Mouse (Mus musculus) CD4-positive helper T cell, adult 2 months (primary cell): Measurements from ENCODE around the gene Zfp706.

ENCODE experiments used
- DNase-seq: peaks from one replicate; pipeline ENCODE4 v3.0.0-alpha.2; 2012; ENCODE audit warnings: low read depth, missing footprints, low spot score

The Zfp706 gene

DNA sequence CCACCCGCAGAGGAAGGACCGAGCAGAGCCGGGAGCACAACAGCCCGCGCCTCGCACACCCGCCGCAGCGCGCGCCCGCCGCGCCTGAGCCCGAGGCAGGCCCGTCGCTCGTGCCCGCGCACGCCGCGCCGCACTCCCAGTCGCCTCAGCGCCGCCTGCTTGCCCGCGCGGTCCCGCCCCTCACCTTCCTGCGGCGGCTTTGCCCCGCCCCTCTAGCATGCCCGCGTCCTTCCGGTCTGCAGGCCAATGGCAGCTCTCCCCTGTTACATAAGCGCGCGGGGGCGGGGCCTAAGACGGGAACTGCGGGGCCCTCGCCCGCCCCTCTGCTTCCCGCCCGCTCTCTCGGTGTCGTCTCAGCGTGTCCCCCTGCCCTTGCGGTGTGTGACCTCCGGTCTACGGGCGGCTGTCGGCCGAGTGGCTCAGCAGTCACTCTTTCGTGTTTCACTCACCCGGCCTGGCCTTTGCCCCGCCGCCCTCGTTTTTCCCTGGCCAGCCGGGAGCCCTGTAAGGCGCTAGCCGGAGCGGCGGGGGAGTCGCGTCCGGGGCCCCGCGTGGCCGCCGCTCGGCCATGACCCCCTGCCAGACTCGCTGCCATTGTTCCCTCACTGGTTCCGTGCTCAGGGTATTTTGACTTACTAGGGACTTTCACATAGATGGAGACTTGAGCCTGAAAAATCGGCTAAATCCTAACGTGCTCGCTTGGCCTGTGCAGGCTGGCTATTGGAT is at the start of gene Zfp706:
Zfp706 (minus strand) TSS at position 541 of the 726 bp plus-strand sequence.
- peak; percentile 99 for DNase-seq

DNA sequence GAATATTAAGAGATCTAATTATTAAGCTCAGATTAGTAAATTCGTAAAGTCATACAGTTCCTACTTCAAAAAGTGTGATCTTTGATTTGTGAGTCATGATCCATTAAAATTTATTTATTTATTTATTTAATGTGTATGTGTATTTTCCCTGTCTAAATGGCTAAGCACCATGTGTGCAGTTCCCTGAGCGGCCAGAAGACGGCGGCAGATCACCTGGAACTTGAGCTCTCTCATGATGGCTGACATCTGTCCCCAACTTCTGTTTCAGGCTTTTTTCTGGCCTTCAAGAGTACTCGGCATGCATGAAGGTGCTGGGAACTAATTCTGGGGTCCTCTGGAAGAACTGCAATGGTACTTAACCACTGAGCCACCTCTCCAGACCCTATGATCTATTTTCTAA is 47.0 kb upstream of the Zfp706 start:
- no peak for DNase-seq

DNA sequence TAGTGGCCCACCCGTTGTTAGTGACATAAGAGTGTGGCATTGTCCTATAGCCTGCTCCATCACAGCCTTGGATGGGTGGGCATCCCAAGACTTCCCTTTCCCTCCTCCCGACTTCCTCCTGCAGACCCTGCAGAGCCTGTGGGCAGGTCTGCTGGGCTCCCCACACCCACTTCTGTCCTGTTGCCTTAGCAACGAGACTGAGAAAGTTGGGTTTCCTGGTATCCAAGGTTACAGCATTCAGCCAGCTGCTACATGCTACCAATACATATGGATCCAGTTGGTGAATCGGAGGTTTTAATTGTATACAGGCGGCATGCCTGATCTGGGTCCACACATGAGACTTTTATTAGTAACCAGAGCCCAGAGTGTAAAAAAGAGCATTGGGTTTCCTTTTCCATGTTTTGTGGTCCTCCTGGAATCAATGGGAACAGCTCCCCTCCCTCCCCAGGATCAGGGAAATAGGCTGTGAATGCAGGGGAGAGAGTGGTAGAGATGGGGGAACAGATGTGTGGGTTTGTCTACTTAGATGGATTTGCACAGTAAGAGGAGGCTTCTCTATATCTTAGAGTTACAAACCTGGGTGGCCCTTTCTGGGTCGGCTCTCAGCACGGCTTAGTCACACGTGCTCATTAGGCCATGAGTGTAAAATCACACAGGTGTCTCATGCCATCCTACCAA is 45.7 kb upstream of the Zfp706 start:
- DNase-seq, result no peak

DNA sequence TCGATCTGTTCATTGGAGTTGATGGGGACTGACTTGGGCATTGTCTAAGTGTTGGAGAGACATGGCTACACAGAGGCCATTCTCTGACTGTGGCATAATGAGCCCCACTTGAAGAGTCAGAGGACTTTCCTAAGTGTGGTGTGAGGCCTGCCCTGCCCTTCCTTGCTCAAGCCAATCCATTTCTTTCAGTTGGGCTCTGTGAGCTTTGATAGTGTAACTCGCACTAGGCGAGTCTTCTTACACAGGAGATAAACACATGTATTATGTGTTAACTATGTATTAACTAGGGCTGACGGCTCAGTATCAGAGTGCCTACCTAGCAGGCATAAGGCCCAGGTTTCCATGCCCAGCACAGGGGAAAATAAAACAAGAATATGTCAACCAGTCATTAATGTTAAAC is 39.8 kb upstream of the Zfp706 start:
- no peak for DNase-seq

DNA sequence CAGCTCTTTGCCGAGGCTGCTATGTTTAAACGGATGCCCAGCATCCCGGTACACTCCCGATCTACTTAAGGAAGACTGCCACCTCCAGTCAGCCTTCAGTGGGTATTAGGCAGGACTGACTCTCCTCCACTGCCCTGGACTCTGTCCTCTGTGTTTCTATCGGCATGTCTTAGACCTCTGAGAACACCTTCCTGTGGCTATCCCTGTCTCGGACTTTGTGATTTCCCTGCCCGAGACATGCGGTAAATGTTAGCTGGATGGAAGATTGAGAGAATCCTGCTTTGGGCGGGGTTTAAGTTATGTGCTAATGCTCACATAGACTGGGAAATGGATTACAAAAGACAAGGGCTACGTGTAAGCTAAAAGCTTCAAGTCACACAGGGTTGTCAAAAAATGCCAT is 39.0 kb upstream of the Zfp706 start:
- DNase-seq, result no peak

DNA sequence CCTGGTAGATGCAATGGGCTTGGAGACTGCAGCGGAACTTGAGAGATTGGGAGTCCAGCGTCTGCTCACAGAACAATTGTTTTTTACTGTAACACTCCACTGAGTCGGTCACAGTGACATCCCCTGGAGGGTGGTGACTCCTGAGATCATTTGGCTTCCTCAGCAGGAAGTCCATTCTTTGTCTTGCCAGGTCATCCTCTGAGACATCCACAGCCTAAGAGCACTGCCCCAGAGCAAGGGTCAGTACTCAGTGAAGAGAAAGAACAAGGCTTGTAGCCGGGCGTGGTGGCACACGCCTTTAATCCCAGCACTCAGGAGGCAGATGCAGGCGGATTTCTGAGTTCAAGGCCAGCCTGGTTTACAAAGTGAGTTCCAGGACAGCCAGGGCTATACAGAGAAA is 38.6 kb upstream of the Zfp706 start:
- DNase-seq, result no peak

DNA sequence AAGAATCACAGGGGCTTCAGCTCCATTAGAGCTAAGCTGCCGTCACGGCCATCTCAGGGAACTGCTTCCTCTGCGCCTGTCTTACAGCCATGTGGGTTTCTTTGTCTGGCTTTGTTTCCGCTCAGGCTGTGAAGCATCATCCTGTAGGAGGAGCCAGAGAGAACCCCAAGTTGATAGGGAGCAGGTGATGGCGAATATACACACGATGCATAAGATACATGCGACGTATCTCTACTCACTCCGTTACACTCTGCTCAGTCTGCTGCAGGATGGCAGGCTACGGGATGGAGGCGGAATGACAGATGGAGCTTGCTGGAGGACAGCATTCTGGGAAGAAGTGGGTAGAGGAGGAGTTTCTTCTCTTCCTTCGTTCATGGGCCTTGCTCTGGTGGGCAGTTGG is 37.9 kb upstream of the Zfp706 start:
- peak; percentile 35 for DNase-seq

DNA sequence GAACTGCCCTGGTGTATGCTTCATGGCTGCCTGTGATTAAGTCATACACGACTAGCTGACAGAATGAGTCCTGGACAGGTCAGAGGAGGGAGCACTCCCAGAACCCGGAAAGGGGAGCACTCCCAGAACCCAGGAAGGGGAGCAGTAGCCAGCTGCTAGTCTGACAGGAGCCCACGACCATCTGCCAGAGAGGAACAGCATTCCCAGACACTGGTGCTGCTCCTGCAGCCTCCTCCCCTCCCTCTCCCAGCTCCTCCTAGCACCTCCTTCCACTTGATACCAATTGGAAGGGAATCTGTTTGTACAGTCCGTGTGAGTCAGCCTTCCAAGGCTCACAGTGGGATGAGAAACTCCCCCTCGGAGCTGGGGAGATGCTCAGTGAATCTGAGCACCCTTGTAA is 35.0 kb upstream of the Zfp706 start:
- no peak for DNase-seq

DNA sequence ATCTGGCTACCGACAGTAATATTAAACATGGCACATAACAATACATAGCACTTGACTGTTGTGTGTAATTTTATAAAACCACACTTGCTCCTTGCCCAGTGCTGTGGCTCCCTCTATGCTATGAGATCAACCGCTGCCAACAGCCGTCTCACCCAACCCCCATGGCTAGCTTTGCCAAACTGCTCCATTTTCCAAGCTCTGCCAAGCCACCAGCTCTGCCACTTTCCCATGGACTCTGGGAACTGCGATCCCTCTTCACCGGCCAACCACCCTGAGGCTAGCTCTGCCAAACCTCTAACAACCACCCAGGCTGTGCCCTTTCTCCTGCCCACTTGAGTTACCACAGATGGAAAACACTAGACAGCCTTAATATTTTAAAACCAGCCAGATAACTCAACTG is 33.6 kb upstream of the Zfp706 start:
- no peak for DNase-seq

DNA sequence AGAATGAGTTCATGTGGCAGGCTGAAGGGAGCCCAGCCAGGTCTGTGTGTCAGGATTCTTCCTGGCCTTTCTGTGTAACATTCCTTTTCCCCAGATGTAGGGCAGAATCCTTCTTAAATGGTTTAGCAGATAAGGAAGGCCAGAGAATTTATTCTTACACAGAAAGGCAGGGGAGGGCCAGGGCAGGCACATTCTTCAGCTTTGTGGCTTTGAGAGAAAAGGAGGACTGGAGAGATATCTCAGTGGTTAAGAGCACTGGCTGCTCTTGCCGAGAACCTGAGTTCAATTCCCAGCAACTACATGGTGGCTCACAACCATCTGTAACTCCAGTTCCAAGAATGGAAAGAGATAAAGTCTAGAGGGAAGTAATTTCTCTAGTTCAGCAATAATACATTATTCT is 31.1 kb upstream of the Zfp706 start:
- DNase-seq, result no peak

DNA sequence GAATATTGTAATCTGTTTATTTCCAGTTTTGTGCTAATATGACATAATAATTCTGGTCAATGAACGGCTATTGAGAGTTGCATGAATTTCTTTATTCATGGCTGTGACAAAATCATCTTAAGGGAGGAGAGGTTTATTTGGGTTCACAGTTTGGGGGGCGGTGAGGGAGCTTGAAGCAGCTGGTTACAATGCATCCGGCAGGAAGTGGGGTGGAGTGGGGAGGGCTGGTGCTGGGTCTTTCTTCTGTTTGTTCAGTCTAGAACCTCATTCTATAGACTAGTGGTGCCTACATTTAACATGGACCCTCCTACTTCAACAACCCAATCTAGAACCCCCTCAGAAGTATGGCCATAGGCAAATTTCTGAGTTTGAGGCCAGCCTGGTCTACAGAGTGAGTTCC is 30.1 kb upstream of the Zfp706 start:
- DNase-seq, result peak; percentile 11

DNA sequence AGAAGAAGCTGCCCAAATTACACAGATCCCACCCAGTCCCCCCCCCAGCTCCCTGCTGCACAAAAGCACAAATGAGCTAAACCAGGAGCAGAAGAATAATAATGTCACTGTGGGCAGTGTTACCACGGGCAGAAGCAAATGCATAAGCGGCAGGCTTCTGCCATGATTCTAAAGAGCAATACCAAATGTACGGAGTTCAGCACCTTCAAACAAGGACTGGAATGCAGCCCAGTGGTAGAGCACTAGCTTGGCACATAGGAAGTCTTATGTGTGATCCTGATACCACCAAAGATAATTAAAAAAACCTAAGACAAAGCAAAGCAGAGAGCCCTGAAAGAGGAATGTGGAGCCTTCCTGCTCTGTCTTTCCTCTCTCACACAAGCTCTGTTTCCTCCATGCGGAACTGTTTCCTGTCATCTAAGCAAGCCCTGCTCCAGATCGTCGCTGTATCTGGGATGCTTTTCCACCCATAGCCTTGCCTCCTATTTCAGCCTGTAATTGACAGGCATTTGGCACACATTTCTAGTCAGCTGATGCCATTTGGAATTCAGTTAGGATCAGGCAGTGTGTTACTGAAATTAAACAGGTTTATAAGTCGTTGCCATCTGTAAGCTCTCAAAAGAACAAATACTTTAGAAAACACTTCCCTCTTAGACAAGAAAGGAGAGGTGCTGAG is 29.0 kb upstream of the Zfp706 start:
- DNase-seq, result no peak

DNA sequence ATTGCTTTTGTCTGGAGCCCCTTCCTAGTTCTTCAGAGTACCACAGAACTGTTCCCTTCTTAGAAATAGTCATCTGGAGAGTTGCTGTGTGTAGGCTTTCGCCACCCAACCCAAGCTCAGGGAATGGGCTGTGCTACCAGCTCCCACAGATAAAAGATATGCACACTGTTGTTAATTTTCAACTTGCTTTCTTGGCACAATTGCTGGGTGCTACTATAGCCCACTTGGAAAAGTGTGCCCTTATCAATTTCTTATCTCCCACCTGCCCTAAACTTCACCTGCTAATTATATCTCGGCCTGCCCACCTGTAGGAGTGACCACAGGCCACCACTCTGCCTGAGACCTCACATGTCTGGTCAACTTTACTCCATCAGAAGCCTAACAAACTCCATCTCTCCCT is 26.6 kb upstream of the Zfp706 start:
- DNase-seq, result no peak

DNA sequence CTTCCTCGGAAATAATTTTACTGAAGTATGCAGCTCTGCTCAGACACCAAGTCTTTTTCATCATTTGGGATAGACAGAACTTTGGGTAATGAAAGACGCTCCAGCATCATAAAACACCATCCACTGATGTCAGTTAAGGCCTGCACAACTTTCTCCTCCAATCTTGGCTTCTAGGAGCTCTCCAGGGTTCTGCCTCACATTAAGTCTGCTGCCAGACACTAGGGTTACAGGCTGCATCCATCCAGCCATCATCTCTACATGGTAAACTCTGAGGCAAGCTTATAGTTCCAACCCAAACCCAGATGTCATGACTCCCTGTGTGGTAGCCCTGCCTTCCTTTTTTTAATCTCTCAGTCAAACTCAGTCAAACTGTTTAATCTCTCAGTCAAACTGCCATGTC is 25.9 kb upstream of the Zfp706 start:
- DNase-seq, result no peak

DNA sequence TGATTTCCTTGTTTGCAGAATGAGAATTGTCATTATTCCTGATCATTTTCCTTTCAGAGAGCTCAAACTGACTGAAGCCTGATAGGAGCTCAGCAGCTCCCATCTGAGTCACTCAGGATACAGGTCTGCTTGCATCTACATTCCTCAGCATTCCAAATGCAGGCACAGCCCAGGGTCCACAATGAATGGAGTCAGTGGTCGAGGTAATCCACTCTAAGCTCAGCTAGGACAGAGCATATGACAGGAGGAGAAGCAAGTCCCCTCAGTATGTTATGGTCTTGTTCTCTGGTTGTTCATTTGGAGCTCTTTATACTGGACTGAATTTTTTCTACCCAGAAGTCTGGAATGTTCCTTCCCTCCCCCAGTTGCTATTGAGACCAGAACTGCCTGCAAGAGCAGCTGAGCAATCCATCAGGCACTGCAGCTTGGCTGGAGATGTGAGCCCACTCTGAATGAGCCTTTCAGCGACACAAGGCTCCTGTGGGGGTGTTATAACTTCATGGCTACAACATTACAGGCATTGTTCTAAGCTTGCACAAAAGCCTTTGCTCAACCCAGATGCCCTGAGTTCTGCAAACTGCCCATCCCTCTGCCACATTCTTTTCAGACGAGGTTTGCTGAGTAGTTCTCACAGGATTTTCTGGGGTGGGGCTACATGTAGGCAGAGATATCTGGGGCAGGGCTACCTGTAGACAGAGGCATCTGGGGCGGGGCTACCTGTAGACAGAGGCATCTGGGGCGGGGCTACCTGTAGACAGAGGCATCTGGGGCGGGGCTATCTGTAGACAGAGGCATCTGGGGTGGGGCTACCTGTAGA is 24.0 kb upstream of the Zfp706 start:
- DNase-seq, result no peak

DNA sequence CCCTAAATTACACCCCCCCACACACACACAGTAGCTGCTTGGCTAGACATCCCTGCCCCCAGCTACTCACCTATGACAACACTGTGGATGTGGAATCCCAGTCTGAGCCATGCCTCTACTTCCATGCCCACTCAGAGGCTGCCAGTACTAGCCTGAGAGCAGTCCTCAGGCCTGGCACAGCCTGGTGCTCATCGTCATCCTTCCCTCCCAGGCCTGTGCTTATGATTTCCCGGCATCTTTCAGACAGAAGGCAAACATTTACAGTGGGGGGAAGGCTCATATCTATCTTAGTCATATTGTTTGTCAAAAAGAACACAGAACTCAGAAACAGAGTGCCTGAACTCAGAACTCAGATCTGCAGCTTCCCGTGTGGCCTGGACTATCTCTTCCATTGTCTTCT is 23.4 kb upstream of the Zfp706 start:
- DNase-seq, result no peak

DNA sequence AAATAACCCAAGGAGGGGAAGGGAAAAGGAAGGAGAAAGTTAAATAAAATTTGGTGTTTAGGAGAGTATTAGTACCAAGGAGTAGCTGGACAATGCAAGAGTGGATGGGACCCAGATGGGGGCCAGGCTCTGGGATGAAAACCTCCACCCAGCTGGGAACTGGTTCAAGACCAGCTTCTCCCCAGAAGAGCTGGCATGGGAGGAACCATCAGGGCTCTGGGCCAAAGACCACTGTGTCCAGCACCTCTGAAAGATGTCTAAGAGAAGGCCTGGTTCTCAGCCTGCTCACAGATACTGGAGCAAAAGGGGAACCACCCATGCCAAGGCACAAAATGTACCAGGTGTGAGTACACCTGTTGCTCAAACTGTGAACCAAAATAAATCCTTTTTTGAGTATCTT is 20.4 kb upstream of the Zfp706 start:
- DNase-seq, result no peak

DNA sequence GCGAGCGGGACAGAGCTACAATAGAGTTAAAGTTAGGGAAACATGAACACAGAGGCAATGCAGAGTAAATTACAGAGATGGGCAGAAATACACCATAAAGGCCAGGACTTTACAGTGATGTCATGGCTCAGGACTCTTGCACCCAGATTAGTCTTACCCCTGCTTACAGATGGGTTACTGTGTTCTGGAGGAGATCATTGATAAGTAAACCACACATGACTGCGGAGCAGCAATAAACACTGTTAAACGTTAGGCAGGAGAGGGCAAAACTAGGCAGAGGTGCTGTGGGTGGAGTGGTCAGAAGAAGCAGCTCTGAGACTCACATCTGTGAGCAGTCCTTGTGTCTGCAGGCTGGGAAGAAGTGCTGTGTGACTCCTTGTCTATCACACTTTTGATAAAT is 18.9 kb upstream of the Zfp706 start:
- no peak for DNase-seq

DNA sequence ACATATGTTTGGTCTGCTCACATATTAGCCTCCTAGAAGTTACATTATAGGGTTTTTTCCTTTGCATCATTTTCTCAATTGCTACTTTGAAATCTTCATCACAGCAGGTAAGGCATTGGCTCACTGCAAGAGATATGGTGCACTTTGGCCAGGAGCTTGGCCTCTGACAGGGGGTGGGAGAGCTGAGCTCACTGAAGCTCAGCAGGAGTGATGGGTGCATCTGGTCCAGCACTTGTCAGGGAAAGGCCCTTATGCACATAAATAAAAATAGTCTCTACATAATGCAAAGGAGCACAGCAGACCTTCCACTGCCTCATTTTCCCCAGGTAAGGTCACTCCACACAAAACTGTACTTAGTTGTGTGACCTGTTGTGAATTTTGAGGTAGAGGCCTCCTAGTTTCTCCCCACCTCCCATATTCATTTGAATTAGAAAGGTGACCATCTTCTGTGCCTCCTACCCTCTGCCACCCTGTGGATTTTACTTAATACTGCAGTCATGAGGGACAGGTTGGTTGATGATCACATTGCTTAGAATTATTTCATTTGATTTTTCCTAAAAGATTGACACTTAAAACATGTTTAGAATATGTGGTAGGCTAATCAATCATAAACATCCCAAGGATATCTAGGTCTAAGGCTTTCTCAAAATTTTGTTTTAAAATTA is 13.1 kb upstream of the Zfp706 start:
- DNase-seq, result peak; percentile 26

DNA sequence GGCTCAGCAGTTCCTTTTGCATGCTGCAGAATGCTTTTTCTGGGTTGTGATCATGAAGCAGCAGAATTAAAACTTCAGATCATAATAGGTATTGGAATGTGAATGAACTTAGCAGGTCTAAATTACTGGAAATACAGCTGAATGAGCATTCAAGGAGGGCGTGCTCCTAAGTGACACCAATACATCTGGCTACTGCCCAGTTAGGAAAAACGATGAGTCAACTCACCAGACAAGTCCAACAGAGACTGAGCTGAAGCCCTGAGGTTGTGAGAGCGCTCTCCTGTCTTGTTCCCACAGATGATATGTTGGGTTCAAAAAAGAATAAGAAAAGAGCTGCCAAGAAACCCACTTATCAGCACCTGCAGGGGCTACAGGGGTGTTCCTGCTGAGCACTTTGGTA is 11.9 kb upstream of the Zfp706 start:
- DNase-seq, result no peak

DNA sequence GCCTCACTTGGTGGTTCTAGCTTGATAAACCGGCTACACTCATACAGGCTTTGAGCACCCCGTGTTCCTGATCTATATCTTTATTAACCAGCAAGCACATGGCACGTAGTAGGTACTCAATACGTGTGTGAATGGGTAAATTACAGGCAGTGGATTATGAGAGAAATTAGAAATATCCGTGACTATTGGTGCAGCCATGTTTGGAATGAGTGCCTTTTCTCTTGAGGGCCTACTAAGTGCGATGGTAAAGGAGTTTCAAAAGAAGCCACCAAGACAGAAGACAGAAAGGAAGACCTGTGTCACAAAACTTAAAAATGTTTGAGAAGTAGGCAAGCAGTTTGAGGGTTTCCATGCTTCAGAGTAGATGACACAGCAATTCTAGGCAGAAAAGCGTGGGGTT is 4.3 kb upstream of the Zfp706 start:
- no peak for DNase-seq

DNA sequence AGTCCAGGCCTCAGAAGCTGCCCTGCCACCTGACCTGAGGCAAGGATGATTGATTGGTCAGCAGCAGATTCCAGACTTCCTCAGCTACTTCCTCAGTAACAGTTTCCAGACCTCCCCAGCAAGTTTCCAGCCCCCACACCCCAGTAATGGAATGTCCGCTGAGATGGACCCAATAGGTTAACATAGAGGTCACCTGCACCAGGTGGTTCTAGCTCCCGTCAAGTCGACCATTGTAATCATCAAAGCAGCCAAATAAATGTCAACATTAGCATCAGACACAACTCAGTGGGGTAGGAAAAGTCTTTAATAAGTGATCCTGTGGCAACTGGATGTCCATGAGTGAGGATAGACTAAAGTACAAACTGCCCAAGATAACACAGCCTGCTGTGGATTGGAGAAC is 3.7 kb upstream of the Zfp706 start:
- DNase-seq, result no peak
